Mouse (Mus musculus) CD4-positive, CD25-positive, alpha-beta regulatory T cell, adult 2 months (primary cell): ENCODE results near the gene Scgb1b7.
"Not testable (repeated sequence)": the region's sequence is repeated elsewhere in the genome, so short reads cannot be mapped to it uniquely, and the experiment has no call there.

ENCODE experiments used
- DNase-seq: peaks from one replicate; pipeline ENCODE4 v3.0.0-alpha.2; 2012; ENCODE audit warnings: low read depth, low spot score

Scgb1b7 gene

GRCm38 (mm10) chr7:31712365-31712764, at the start of gene Scgb1b7:
Gene Scgb1b7 (plus strand): TSS chr7:31712665.
- not testable (repeated sequence) for DNase-seq

- DNase-seq: not testable (repeated sequence)
Measured at GRCm38 (mm10) chr7:31705657-31706056, 6.8 kb upstream of the Scgb1b7 start, which contains the start of gene Scgb2b7. Gene Scgb2b7 (minus strand): TSS chr7:31705757.
